Mouse (Mus musculus) megakaryocyte, embryonic 14.5 days (primary cell): Measurements from ENCODE around the gene Agmat. TPM values are rescaled to one million over a fixed set of nuclear protein-coding genes. Genes with fewer than 3 reads are reported as not detected.
A peak's percentile ranks its signal among the peaks of the same experiment; 100 is the strongest.

ENCODE experiments used
- H3K27me3 ChIP-seq: replicated peaks from 2 replicates; pipeline ENCODE3; 2012; ENCODE audit warnings: inconsistent platforms
- H3K36me3 ChIP-seq: replicated peaks from 2 replicates; pipeline ENCODE3; 2012; ENCODE audit warnings: low read length, inconsistent platforms, mixed read lengths
- H3K4me1 ChIP-seq: 2 replicates; pipeline ENCODE4 v1.6.1; 2012; ENCODE audit warnings: inconsistent platforms
- H3K4me3 ChIP-seq: replicated peaks from 2 replicates; pipeline ENCODE3; 2012; ENCODE audit warnings: moderate library complexity, mild to moderate bottlenecking, inconsistent platforms
- H3K9me3 ChIP-seq: 2 replicates; pipeline ENCODE4 v1.6.1; 2012; ENCODE audit warnings: inconsistent platforms
- FLI1 ChIP-seq: IDR thresholded peaks from 2 replicates; pipeline ENCODE4 v1.6.1; 2012; ENCODE audit warnings: low read length, inconsistent platforms, mixed read lengths
- GATA1 ChIP-seq: IDR thresholded peaks from 3 replicates; pipeline ENCODE4 v1.6.1; 2012; ENCODE audit warnings: mixed read lengths, low read length, inconsistent platforms, borderline replicate concordance
- polyA plus RNA-seq: library from polyadenylated mRNA; stranded (reverse); fragments of >175 nt; gene quantifications from 2 replicates; pipeline ENCODE4 v1.2.3, GENCODE M21; 2012; ENCODE audit warnings: low replicate concordance; ENCODE audit not compliant: insufficient read depth

Agmat gene
- polyA plus RNA-seq, 1 experiment = not detected

GRCm38 (mm10) chr4:141789564-141790218 lies 43.2 kb downstream of the Agmat start:
- H3K27me3 ChIP-seq = no peaks in the 10 kb centered on the region
- peak overlapping the region; percentile 93 for H3K4me3 ChIP-seq
- no peaks in the 10 kb centered on the region for H3K9me3 ChIP-seq
- no peak for TF ChIP-seq FLI1
- no peak for TF ChIP-seq GATA1
- H3K36me3 ChIP-seq = peaks cover 42% of the 10 kb centered on the region
- peaks cover 43% of the 10 kb centered on the region for H3K4me1 ChIP-seq

- Histone ChIP-seq H3K36me3 (peaks cover 38% of the 10 kb centered on the region), H3K4me1 (peaks cover 52% of the 10 kb centered on the region), H3K4me3 (peak within 1 kb of the TSS; percentile 93), H3K27me3 (no peaks in the 10 kb centered on the region), H3K9me3 (no peaks in the 10 kb centered on the region)
- TF ChIP-seq FLI1 (no peak), GATA1 (no peak)
Observed at GRCm38 (mm10) chr4:141790524-141790990, 44.1 kb downstream of the Agmat start, which contains the start of gene Dnajc16. TSS of gene Dnajc16 (minus strand) at chr4:141790931.

- TF ChIP-seq GATA1 = no peak
- TF ChIP-seq FLI1 = no peak
- peaks cover 56% of the 10 kb centered on the region for H3K4me1 ChIP-seq
- no peaks in the 10 kb centered on the region for H3K9me3 ChIP-seq
- H3K36me3 ChIP-seq = peaks cover 35% of the 10 kb centered on the region
- peak overlapping the region; percentile 38 for H3K4me3 ChIP-seq
- H3K27me3 ChIP-seq = no peaks in the 10 kb centered on the region
Observed at GRCm38 (mm10) chr4:141791486-141791885, 45.0 kb downstream of the Agmat start.

GRCm38 (mm10) chr4:141791951-141792350 lies 45.5 kb downstream of the Agmat start:
- no peak overlapping the region for H3K4me3 ChIP-seq
- H3K36me3 ChIP-seq = peaks cover 35% of the 10 kb centered on the region
- TF ChIP-seq GATA1 (no peak), FLI1 (no peak)
- peaks cover 56% of the 10 kb centered on the region for H3K4me1 ChIP-seq
- no peaks in the 10 kb centered on the region for H3K9me3 ChIP-seq
- H3K27me3 ChIP-seq = no peaks in the 10 kb centered on the region

GRCm38 (mm10) chr4:141792554-141793281 lies 46.2 kb downstream of the Agmat start:
- H3K36me3 ChIP-seq = peaks cover 35% of the 10 kb centered on the region
- peak overlapping the region; percentile 93 for H3K4me3 ChIP-seq
- no peaks in the 10 kb centered on the region for H3K27me3 ChIP-seq
- peaks cover 53% of the 10 kb centered on the region for H3K4me1 ChIP-seq
- H3K9me3 ChIP-seq = no peaks in the 10 kb centered on the region
- TF ChIP-seq FLI1 = no peak
- no peak for TF ChIP-seq GATA1

- no peaks in the 10 kb centered on the region for H3K9me3 ChIP-seq
- H3K4me3 ChIP-seq = peak within 1 kb of the TSS; percentile 93
- TF ChIP-seq FLI1 (no peak), GATA1 (no peak)
- peaks cover 52% of the 10 kb centered on the region for H3K4me1 ChIP-seq
- H3K36me3 ChIP-seq = peaks cover 29% of the 10 kb centered on the region
- H3K27me3 ChIP-seq = no peaks in the 10 kb centered on the region
Observed at GRCm38 (mm10) chr4:141793282-141794151, 47.0 kb downstream of the Agmat start, which contains the start of gene Casp9. TSS of gene Casp9 (plus strand) at chr4:141793612.

- Histone ChIP-seq H3K9me3 (no peaks in the 10 kb centered on the region), H3K4me1 (peaks cover 52% of the 10 kb centered on the region), H3K4me3 (peak overlapping the region; percentile 93), H3K27me3 (no peaks in the 10 kb centered on the region), H3K36me3 (peaks cover 25% of the 10 kb centered on the region)
- TF ChIP-seq FLI1 = no peak
- TF ChIP-seq GATA1 = no peak
Observed at GRCm38 (mm10) chr4:141794152-141794535, 47.7 kb downstream of the Agmat start.

- H3K36me3 ChIP-seq = peaks cover 25% of the 10 kb centered on the region
- no peak for TF ChIP-seq FLI1
- no peak for TF ChIP-seq GATA1
- no peaks in the 10 kb centered on the region for H3K9me3 ChIP-seq
- H3K27me3 ChIP-seq = no peaks in the 10 kb centered on the region
- H3K4me3 ChIP-seq = no peak overlapping the region
- peaks cover 39% of the 10 kb centered on the region for H3K4me1 ChIP-seq
Observed at GRCm38 (mm10) chr4:141796356-141796755, 49.9 kb downstream of the Agmat start.

- no peak for TF ChIP-seq FLI1
- TF ChIP-seq GATA1 = no peak
- Histone ChIP-seq H3K9me3 (no peaks in the 10 kb centered on the region), H3K4me3 (no peak overlapping the region), H3K4me1 (peaks cover 33% of the 10 kb centered on the region), H3K27me3 (no peaks in the 10 kb centered on the region), H3K36me3 (peaks cover 25% of the 10 kb centered on the region)
Observed at GRCm38 (mm10) chr4:141796954-141797353, 50.5 kb downstream of the Agmat start.
